Mouse (Mus musculus) spleen, adult 2 months (tissue): ENCODE data around the gene Ccdc90b.

Source experiments
- CTCF ChIP-seq: fragments of 200-500 bp; IDR thresholded peaks from 2 replicates; pipeline ENCODE4 v1.5.1; 2011; ENCODE audit warnings: mild to moderate bottlenecking, inconsistent platforms; ENCODE audit not compliant: insufficient read depth, insufficient read length, insufficient replicate concordance; ENCODE audit errors: extremely low read depth
- POLR2A ChIP-seq: fragments of 200-500 bp; IDR thresholded peaks from 2 replicates; pipeline ENCODE4 v1.6.1; 2011; ENCODE audit warnings: low read depth, low read length, inconsistent platforms

DNA sequence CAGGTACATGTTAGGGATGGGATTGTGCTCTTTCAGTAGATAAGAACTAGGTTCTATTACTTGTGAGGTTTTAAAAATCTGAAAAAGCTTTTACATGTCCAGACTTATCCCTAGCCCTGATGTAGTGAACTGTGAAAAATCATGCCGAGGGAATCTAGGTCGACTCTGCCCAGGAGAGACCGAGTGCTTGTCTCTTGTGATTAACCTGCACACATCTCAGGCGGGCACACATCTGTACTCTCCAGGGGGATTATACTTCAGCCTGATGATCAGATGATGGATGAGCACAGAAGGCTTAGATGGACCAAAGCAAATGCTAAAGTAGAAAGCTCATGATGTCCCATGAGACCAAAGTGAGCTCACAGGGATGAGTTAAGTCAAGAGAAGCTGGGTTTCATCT, 31.7 kb upstream of the Ccdc90b start:
- TF ChIP-seq POLR2A (no peak), CTCF (no peak)
